Mouse (Mus musculus) thymus, postnatal 14 days (tissue): ENCODE results near the gene Spata1.

ENCODE experiments used
- DNase-seq: peaks from one replicate; pipeline ENCODE4 v3.0.0; 2021

The Spata1 gene

DNA sequence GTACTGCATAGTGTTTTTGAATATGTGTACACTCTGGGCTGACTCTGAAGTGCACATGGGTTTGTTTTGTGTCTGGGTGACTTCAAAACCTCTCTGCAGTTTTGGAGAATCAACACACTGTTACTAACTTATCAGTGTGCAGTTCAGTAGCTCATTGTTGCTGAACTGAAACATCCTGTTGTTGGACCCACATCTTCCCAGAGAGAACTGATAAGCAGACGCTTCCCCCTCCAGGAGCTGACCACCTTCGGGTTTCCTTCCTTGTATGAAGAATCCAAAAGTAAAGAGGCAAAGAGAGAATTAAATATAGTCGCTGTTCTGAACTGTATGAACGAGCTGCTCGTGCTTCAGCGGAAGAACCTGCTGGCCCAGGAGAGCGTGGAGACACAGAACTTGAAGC, 80.7 kb downstream of the Spata1 start:
- DNase-seq, result no peak

- no peak for DNase-seq
Measured at GRCm38 (mm10) chr3:146417873-146418272, 81.7 kb downstream of the Spata1 start.

DNA sequence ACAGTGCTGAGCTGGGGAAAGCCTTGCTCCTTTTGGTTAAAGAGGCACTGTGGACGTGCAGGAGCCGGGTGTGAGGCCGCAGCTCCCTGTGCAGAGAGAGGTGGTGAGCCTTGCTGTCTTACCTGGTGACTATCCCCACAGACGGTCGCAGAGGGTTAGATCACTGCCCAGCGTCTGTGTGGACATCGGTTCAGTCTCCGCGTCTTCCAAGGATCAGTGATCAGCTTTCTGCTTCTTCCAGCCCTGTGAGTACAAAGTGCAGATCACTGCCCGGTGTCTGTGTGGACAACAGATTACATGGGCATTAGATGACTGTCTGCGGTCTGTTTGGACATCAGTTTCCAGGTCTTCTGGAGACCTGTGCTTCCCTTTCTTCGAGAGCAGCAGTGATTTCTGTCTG, 85.0 kb downstream of the Spata1 start:
- DNase-seq, result no peak

- DNase-seq, result no peak
Measured at GRCm38 (mm10) chr3:146413992-146414391, 85.6 kb downstream of the Spata1 start.

GRCm38 (mm10) chr3:146413016-146413415, 86.5 kb downstream of the Spata1 start:
- no peak for DNase-seq

DNA sequence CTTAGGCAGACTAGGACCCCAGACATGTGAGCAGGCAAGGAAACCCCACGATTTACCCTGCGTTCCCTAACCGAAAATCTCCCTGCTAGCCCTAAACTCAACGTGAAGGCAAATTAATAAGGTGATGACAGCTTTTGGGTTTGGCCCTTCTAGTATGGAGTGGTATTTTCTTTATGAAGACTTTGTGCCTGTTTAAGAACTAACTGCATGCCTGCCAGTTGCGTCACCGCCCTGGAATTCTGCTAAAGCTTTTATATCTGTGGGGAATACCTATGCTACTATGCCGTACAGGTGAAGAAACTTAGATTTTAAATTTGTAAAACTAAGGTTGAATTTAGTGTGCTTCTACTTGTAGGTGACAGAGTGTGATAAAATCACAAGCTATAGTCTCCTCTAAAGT, 87.1 kb downstream of the Spata1 start:
- DNase-seq, result no peak

DNA sequence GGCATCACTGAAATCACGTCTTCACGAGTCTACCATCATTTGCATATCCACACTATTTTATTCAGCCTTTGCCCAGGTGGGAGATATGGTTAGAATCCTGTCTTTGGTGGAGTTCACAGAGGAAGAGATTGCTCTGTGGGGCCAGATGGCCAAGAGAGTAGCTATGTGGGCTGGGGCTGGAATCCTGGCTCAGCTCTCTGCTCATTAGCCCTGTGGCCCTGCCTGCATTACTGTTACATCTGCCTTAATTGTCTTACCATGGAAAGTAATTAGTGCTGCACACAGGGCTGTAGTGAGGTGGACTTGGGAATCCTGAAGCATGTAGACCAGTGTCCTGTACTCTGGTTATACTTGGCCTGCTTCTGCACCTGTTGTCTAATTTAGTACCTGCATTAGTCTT, 87.5 kb downstream of the Spata1 start:
- no peak for DNase-seq

GRCm38 (mm10) chr3:146410114-146410513, 89.4 kb downstream of the Spata1 start:
- DNase-seq, result no peak
